Mouse (Mus musculus) mesoderm, embryonic 11.5 days (tissue): ENCODE measurements around the gene Hpd.

Source experiments
- DNase-seq: peaks from one replicate; pipeline ENCODE4 v3.0.0-alpha.2; 2012; ENCODE audit warnings: low read depth, low spot score

Hpd gene

DNA sequence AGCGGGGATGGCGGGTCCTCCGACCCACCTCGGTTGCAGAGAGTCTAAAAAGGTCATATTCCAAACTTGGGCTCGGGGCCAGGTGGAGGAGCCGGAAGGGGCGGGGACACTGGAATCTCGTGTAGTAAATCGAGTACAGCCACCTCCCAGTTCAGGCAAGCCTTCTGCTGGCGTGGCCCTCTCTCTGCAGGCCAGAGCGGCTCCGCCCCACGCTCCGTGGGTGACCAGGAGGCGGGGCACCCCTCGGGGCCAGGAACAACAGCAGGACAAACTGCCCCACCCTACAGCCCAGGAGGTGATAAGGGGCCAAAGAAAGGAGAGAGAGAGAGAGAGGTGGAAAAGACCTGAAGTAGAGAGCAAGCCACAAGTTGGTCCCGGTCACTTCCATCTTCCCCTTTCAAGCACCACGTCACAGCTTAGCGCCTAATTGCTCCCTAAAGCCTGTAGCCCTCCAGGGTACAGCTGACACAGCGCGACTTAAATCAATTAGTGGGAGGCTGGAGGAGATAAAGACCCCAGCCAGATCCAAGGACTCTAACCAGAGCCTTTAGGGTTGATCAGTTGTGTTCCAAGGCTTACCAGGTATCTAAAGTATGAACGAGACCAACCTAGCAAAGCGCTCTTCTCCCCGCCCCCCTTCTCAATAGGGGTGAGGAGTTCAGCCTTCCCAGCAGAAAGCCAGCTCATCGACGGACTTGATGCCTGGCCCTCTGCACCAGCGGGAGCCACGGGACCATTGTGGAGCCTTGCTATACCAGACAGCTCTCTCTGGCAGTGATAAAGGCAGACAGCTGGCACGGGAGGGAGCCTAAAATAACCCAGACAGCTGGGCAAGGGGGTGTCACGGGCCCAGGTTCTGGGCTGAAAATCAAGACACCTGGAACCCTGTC lies 46.8 kb downstream of the Hpd start:
- peak; percentile 48 for DNase-seq

DNA sequence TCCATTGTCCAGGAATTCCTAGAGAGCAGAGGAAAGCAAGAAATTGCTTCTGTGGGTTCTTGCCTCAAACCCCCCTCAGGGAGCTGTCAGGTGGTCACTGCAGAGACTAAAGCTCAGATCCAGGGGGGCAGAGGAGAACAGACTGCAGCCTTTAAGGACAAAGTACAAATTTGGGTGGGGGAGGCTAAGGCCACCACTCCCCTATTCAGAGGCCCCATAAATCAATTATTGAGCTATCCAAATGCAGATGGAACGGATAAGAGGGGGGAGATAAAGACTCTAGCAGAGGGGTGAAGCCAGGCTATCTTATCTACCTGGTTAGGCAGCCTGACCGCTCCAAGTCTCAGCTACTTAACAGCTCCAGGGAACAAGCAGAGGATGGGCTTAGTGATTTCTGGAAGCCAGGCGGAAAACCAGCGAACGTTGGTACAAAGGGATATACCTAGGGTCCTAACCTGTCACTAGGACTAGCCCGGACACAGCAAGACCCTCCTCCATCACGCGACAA lies 47.6 kb downstream of the Hpd start:
- DNase-seq: no peak

DNA sequence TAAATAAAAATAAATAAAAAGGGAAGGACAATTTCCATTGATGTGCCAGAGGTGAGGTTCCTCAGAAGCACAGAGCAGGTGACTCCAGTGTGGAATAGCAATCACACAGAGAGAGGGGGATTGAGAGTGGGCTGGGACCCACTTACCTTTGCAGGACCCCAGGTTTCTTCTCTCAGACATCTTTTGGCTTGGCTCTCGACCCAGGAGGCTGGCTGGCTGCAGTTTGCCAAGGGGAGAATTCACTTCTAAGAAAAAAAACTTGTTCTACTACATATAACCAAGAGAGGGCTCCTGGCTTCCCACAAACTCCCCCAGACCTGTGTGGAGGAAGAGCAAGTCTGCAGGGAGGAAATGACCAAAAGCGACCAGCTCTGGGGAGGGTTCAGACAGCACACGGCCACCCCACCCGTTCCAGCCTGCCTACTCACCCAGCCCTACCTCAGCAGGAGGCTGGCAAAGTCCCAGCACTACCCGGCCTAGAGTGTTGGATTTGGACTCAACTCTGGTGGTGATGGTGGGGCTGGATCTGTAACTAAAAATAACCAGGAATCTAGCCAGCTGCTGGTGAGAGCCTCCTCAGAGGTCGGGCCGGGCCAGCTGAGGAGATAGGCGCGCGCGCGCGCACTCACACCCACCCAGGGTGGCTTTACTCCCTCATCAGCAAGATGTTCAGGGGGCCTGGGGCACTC lies 48.2 kb downstream of the Hpd start:
- DNase-seq: no peak

DNA sequence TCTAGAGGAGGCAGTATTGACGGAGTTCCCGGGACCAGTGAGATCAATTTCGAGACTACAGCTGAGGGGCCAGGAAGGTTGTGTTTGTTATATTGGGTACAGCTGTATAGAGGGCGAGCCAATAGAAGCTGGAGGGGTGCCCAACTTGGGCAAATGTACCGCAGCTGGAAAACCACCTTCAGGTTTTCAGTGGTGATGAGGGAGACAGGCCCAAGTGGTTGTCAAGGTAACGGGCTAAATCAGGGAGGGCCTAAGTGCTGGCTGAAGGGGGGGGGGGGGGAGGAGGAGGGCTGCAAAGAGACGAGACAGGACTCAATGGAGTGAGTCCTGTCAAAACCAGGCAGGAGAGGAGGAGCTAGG lies 48.8 kb downstream of the Hpd start:
- DNase-seq: no peak

DNA sequence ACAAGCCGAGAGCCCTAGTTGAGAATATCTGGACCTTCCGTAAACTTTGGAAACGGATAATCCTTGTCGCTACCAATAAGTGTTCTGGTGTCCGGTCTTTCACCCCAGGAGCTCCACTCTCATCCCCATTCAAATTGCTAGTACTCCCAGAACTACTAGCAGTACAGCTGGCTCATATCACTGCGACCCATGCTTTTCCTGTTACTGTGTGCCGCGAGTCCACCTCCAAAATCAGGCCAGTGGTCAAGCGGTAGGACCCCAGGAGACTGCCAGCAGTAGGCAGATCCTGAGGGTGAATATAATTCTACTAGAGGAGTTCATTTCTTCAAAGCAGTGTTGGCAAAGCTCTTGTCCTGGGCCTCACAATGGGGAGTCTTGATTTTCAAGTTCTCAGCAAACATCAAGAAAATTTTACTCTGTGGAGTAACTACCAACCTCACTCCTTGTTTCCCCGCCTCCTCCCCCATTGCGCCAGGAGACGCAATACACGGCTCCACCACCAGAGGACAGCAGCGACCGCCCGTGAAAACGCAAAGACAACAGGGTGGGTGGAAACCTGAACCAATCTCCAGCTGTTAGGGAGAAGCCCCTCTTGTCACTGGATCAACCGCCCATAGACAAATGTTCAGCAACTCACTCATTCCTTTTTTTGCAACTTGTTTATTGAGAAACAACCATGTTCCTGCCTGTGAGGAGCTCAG lies 49.3 kb downstream of the Hpd start:
- peak; percentile 91 for DNase-seq

DNA sequence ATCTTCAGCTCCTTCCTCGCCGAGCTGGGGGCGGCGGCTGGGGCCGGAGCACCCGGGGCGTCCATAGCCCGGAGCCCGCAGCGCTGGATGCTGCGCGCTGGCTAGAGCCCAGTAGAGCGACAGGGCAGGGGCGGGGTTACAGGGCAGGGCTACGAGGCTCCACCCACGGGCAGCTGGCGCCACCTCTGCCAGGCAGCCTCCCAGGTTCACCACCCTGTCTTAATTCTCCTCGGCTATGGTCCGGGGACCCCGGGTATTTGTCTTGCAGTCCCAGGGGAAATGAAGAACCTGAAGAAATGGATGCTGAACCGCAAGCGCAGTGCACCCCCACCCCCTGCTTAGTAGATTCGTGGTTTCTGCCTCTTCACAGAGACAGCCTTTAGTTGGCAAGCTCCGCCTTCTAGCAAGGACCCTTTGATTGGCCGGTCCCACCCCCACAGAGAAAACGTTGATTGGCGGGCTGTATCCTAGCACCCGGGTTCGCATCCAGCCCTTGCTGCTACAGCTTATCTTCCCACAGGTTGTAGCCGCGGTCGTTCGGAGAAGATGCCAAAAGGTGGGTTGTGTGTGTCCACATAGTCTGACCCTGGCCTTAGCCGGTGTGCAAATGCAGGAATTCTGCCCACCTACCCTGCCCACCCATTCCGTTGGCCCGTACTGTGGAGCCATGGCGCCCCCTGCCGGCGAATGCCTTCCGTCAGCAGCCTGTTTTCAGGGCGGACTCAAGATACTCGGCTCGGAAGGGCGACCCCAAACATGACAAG lies 50.0 kb downstream of the Hpd start, which contains the start of gene Rhof:
TSS of gene Rhof (minus strand) at position 385 of the 764 bp plus-strand sequence.
- peak; percentile 71 for DNase-seq

DNA sequence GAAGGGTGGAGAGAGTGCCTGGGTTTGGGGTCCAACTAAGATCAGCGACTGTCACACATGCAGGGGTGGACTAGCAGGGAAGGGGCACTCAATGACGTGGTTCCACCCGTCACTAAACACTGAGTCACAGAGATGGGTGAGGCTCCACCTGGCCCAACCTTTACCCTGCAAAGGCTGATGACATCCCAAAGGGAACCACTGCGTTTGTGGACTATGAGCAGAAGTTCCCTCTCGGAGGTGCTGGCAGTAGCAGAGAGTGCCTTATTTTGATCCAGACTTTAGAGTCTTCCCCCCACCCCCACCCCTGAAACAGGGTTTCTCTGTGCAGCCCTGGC lies 51.7 kb downstream of the Hpd start:
- no peak for DNase-seq

DNA sequence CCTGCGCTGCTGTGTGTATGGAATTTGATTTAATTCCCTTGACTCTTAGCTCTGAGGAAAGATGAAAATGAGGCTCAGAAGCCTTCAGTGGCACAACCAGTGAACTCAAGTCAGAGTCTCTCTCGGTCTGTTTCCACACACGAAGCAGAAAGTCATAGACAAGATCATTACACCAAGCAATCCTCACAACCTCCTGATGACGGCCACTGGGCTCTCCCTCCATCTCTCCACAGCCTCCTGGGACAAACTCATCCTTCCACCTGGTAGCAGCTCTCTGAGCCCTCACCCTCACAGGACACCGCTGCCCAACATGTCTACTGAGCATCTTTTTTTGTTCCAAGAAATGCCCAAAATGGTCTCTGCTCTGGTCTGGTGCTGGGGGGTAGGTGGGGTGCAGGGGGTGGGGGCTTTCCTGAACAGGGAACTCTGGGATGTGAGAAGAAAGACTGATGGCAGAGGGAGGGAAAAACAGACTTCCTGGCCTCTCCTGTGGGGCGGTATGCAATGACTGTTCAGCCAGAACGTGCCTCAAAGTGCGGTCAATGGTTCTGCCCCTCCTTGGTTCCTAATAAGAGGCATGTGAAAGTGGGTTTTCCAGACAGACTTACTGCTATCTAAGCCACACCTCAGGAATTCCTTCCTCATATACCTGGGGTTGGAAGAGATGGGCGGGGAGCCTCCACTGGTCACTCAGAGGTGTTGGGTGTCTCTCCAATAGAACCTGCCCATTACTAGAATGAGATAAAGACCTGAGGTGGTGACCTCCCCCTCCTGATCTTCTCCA lies 52.3 kb downstream of the Hpd start:
- DNase-seq: no peak

DNA sequence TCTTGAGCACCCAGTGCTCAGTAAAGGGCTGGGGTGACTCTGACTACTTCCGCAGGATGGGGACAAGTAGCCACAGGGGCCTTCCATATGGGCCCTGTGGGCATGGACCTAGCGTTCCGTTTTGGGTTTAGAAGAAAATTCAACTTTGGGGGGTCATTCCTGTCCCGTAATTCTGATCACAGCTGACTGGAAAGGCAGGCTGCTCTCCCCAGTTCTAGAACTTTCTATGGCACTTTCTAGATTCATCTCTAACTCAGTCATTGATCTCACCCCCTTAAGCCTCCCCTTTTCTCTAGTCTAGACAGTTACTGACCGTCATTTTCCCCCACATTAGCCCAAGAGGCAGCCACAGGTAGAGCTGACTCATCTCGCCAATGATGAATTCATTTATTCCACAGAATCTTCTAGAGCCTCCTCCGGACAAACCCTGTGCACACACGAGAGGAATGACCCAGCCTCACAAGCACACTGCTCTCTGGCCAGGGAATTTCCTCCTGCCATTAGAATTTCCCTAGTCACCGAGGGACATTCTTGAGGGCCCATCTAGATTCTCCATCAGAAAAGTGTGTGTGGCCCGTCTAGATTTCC lies 53.3 kb downstream of the Hpd start:
- no peak for DNase-seq

DNA sequence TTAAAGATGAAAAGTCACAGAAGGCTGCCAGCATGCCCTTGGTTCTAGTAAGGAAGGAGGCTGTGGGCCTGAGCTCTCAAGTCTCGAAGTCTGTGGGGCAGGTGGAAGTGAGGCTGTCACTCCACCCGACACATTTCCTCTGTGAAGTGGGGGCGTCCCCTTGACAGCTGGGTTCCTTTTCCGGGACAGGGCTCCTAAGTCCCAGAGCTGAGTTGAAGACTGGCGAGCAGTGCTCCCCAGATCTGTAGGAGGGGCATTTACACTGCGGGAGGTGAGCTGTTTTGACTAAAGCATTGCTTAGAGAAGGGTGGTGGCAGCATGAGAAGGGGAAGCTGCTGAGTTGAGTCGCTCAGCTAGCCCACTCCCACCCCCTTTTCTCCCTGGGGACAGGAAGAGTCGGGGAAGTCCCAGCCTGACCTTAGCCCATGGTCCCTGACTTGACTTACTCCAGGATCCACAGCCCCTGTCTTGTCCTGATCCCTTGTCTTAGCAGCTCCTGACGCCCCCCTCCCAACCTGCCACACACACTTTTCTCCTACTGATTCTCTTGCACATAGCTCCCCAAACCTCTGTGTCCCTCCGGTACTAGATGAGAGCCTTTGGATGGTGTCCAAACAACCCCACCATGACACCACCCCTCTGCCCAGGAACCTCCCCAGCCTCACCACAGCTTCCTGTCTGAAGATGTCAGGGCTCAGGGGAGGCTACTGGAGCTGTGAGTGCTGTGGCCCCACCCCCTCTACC lies 53.9 kb downstream of the Hpd start:
- DNase-seq: no peak

DNA sequence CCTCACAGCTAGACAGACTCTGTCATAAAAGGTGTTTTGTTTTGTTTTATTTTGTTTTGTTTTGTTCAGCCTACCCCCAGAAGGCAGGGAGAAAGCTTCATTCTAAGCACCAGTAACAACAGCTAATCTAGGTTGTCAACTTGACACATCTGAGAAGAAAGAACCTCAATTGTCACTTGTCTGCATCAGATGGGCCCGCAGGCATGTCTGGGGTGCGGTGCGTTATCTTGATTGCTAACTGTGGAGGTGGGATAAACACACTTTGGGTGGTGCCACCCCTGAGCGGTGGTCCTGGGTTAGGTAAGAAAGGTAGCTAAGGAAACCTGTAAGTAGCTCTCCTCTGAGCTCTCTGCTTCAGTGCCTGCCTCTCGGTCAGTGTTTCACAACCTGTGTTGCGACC lies 55.5 kb downstream of the Hpd start:
- DNase-seq: no peak

DNA sequence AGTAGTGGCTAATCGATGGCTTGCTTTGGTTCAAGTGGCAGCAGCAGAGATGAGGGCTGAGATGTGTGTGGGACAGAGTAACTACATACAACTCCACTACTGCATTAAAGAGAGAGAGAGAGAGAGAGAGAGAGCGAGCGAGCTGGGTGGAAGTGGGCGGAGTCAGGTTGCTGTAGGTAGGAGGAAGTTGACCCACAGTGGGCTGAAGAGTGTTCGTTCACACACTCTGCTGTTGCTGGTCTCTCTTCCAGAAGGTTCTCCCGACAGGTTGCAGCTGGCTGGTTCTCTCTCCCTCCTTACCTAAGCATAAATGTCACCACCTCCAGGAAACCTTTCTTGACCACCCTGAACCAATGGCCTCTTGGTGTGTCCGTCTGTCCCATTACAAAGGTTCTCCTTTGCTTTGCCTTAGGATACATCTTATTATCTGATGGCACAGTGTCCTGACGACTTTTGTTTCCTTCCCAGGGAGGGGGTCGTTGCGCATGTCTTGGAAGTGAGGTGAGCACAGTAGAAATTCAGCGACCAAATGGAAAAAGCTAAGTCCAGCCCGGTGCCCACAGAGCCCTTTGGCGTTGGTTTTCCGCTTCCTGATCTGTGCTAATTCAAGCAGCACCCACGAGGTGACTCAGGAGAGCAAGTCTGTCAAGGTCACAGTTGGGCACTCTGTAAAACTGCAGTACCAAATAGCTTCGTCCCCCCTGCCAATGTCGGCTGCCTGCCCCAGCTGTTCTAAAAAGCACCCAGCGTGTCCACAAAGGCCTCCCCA lies 56.7 kb downstream of the Hpd start:
- no peak for DNase-seq

DNA sequence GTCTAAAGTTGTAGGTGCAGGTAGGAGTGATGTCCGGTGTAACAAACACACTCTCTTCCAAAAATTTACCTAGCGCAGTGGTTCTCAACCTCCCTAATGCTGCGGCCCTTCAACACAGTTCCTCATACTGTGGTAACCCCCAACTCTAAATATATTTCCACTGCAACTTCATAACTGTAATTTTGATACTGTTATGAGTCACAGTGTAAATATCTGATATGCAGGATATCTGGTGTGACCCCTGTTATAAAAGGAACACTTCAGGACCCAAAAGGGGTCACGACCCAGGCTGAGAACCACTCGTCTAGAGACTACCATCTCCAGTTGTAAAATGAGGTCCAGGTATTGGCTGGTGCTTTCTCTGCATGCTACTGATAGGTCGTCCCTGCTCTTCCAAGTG lies 57.4 kb downstream of the Hpd start:
- no peak for DNase-seq

DNA sequence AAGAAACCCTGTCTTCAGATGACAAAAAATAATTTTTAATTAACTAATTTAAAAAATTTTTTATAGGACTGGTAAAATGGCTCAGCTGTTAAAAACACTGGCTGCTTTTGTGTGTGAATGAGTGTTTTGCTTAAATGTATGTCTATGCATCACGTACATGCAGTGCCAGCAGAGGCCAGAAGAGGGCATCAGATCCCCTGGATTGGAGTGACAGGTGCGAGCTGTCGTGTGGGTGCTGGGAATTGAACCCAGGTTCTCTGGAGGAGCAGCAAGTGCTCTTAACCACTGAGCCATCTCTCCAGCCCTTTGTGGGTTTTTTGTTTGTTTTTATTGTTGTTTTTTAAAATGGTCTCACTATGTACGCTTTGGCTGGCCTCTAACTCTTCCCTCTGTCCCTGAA lies 60.3 kb downstream of the Hpd start:
- no peak for DNase-seq
